In genomic region chr12:32941141-32941540, GRCm38 (mm10) we compare ENCODE assay signal across 17 mouse cellular contexts.
"Had no signal": no experiment of that assay in that cellular context is flagged by ENCODE, and none has a peak within 500 bp of the region (broad histone marks: within the 10 kb centered on the region; RNA-seq: fewer than 3 reads in every experiment).

No protein-coding gene starts in this region.

- H3K4me1 ChIP-seq: midbrain, embryonic 15.5 days; stomach, embryonic 15.5 days had no signal

- H3K4me3 ChIP-seq: lung, embryonic 15.5 days; megakaryocyte, embryonic 14.5 days; midbrain, embryonic 13.5 days; midbrain, embryonic 15.5 days; neural tube, embryonic 12.5 days; stomach, embryonic 15.5 days had no signal

- H3K27me3 ChIP-seq: lung, embryonic 15.5 days; midbrain, embryonic 13.5 days; midbrain, embryonic 15.5 days; neural tube, embryonic 12.5 days; stomach, embryonic 15.5 days had no signal

- H3K9me3 ChIP-seq: lung, embryonic 15.5 days; megakaryocyte, embryonic 14.5 days; midbrain, embryonic 13.5 days; midbrain, embryonic 15.5 days; neural tube, embryonic 12.5 days; stomach, embryonic 15.5 days had no signal

- ATAC-seq: lung, postnatal 0 days; midbrain, embryonic 13.5 days; midbrain, embryonic 15.5 days had no signal

- H3K36me3 ChIP-seq: lung, embryonic 15.5 days; midbrain, embryonic 13.5 days; midbrain, embryonic 15.5 days; neural tube, embryonic 12.5 days; stomach, embryonic 15.5 days had no signal

- H3K4me2 ChIP-seq: lung, embryonic 15.5 days; midbrain, embryonic 11.5 days; midbrain, embryonic 13.5 days; midbrain, embryonic 15.5 days; neural tube, embryonic 12.5 days; stomach, embryonic 15.5 days had no signal

- H3K9ac ChIP-seq: lung, embryonic 15.5 days; midbrain, embryonic 13.5 days; midbrain, embryonic 15.5 days; neural tube, embryonic 12.5 days; stomach, embryonic 15.5 days had no signal

- H3K27ac ChIP-seq: lung, embryonic 15.5 days; macrophage; midbrain, embryonic 13.5 days; midbrain, embryonic 15.5 days; neural tube, embryonic 12.5 days; stomach, embryonic 15.5 days; stomach, postnatal 0 days had no signal

- DNase-seq: lung, adult 2 months; lung, postnatal 14 days; lung, postnatal 36 days; right cerebral cortex, postnatal 14 days; thymus, adult 2 months; thymus, postnatal 25 days; thymus, postnatal 4 days had no signal
